Mouse (Mus musculus): ENCODE measurements around the gene Slc8b1.

The Slc8b1 gene

DNA sequence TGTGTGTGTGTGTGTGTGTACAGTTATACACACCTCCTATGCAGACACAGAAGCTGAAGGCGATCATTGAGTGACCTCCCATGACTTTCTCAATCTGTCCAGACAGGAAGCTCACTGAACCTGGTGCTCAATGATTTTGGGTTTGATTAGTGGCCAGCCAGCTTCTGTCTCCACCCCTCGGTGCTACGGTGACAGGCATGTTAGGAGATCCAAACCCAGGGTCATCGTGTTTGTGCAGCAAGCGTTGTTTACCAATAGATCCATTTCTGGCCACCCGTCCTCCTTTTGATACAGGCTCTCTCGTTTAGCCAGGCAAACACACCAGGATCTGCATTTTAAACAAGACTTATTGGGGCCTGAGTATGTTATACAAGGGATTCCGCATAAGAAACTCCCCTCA lies 20.7 kb downstream of the Slc8b1 start:
- no peak for DNase-seq

DNA sequence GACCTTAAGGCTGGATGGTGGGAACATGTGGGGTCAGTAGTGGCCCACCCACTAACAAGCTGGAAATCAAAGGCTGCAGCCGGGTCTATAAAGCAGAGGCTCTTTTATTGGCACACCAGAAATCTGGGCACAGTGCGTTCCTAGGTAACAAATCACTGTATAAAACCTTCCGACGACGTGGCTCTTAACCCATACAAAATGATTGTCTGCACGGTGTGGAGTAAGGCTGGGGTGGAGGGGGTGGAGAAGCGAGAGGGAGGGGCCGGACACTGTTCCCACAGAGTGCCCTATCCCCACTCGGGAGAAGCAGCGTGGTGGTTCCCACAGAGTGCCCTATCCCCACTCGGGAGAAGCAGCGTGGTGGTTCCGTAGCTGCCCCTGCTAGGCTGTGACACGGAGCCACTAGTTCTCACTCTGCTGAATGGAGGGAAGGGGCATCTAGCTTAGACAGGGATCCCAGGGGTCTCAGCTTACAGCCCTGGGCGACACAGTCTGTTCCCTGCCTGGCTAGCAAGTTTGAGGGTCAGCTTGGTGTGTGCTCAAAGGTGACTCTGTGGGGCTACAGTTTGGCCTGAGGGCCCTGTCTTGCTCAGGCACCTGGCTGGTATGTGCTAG lies 23.2 kb downstream of the Slc8b1 start:
- DNase-seq, result no peak

- DNase-seq, result no peak
These were observed 23.7 kb downstream of the Slc8b1 start for GRCm38 (mm10) chr5:120534686-120535075.

DNA sequence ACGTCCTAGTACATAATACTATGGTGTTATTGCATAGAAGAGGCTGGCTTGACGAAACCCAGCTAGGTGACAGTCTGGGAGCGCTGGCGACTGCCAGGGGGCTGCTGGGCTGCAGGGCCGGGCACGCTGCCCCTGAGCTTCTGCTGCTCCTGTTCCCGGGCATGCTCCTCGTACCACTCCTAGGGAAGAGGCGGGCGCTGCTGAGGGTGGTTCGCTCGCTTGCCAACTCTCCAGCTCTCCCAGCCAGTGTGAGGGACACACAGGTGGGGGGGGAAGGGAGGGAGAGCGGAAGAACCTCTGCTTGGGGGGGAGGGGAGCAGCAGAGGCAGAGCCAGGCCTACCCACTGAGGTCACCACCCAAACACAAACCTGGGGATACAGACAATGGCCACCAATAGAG lies 25.1 kb downstream of the Slc8b1 start:
- DNase-seq, result no peak

GRCm38 (mm10) chr5:120536632-120537031 lies 25.7 kb downstream of the Slc8b1 start:
- no peak for DNase-seq

DNA sequence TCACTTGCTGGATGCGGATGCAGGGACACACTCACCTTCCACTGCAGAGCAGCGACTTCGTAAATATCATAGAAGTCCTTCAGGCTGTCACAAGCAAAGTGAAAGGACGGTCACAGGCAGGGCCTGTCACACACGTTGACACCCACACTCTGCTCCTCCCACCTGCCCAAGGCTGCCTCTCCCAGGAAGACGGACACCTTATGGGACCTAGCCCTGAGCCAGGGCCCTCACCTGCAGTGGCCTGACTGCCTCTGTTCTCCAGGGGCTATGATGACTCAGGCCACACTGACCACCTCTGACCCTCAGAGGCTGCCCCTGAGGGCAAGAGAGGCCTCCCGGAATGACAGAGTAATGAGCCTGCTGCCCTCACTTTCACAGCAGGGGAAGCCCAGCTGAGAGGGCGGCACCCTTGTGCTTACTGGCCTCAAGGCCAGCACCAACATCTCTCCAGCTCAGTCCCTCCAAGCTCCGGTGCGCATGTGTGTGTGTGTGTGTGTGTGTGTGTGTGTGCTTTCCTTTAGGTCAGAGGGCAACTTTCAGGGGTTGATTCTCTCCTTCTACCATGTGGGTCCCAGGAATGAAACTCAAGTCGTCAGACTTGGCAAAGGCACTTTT lies 37.4 kb downstream of the Slc8b1 start:
- no peak for DNase-seq

DNA sequence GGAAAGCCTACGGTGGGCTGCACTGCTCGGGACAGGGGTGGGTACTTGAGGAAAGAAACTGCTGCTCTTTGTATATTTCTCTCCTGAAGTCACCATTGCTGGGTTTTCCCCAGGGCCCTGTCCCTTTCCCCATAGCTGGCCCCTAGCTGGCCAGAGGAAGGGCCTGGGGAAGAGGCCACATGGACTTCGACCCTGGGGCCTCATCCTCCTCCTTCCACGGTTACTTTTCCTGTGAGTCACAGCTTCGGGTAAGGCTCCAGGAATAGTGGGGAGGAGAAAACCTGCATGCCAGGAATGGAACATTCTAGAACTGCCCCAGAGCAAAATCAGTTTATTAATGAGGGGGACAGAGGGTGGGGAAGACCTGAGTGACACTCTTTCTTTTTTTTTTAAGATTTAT lies 39.2 kb downstream of the Slc8b1 start:
- DNase-seq, result no peak

- no peak for DNase-seq
These were observed 39.7 kb downstream of the Slc8b1 start for GRCm38 (mm10) chr5:120550673-120551072.

DNA sequence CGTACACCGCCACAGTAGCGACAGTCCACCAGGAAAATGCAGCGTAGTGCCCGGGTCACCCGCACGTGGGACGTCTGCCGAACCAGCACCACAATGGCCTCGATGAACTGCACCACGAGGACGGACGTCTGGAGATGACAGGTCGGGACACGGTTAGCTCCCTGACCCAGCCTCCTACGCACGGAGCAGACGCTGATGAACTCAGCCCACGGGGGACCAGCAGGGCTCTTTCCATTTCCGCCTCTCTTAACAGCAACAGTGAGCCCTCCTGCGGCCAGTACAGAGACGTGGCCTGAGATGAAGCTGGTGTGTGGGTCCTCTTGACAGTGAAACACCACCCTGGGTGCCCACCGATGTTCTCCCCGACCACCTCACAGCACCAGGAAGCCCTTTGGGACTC lies 44.9 kb downstream of the Slc8b1 start:
- DNase-seq, result no peak

- no peak for DNase-seq
These were observed 47.1 kb downstream of the Slc8b1 start for GRCm38 (mm10) chr5:120558041-120558440.

DNA sequence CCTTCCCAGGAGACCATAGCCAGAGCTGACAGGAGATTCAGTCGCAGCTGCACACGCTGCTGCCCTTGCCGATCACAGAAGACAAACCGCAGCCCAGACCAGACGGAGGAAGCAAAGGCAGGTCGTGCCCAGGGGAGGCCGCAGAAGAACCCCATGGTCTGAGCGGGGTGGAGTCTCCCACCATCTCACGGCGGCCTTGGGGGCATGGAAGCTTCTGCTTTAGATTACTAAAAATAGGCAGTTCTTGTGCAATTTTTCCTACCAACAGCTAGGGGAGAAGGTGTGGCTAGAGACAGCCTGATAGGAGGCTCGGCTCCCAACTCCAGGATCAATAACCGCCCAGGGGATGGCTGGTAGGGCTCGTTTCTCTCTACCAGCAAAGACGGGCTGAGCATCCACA lies 47.8 kb downstream of the Slc8b1 start:
- no peak for DNase-seq

- no peak for DNase-seq
These were observed 49.2 kb downstream of the Slc8b1 start for GRCm38 (mm10) chr5:120560129-120560615.

GRCm38 (mm10) chr5:120560616-120561311 lies 49.8 kb downstream of the Slc8b1 start:
- DNase-seq, result no peak

DNA sequence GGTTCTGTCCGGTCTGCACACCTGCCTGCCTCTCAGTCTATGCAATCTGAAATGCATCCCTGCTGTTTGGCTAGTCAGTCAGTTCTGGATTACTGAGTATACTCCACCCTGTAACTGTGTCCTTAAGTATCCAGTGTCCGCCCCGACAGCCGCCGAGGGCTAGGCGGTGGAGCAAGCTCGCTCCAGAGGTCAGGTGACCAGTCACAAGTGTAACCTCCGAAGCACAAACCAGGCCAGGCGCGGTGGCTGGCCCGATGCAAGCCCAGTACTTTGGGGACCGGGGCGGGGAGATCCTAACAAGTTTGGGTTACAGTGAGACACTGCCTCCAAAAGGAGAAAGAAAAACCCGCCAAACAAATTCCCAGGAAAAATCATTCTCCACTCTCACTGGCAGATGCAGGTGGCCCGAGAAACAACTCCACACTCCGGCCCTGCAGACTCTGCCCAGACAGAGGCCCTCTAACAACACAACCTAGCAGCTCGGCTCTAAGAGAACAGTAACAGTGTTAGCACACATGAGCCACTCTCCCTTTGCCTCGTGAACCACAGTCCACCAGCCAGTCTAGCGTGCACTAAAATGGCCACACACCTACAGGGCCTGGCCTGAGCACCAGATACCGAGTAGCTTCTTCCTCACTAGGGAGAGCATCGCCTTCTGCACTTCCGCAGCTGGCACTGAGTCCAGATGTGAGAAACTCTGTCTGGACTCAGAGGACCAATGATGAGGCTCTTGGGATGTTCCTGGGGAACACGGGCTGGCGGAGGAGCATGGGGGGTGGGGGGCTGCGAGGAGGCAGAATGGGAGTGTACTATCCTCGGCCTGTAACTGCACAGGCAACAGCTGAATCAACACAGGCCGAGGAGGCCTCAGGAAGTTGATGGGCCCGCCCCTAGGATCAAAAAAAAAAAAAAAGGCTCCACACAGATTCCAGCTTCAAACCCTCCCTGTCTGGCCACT lies 52.3 kb downstream of the Slc8b1 start:
- DNase-seq, result no peak

DNA sequence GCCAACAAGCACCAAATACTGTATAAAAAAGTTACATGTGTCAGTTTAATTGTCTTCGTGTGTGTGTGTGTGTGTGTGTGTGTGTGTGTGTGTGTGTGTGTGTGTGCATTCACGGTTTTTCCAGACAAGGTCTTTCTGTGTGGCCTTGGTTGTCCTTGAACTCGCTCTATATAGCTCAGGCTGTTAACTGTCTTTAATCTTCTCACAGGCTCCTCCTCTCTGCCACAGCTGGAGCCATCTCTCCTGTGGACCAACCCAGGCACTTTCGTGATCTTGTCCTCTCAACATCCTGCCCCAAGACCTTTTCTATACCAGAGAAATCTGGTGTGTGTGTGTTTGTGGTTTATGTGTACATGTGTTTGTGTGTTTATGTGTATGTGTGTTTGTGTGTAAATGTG lies 52.9 kb downstream of the Slc8b1 start:
- DNase-seq, result no peak

DNA sequence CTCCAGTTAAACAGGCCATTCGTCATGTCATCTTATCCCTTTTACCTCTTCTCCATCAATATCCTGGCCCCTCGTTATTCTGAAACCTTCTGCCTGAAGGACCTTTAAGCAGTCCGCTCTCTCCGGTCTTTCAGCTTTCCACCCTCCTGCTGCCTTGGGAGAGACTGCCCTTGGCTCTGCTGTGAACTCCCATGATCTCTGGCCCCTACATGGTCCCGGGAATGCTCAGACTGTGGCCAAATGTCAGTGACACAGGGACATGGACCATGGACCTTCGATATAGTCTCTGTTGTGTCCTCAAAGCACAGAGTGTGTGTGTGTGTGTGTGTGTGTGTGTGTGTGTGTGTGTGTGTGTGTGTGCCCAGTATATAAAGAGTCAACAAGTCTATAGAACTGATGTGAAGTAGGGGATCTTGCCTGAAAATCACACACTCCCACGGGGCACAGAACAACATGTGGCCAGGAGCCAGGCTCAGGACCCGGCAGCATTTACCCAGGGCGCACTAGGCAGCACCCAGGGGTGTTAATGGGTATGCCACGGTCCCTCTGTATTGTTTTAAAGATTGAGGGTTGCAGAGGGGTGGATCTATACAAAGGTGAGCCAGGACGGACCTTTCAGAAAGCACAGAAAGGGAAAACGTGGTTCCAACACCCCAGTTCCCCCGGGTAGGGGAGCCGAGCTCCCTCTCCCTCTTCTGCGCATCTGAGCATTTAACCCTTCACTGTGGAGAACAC lies 54.4 kb downstream of the Slc8b1 start:
- DNase-seq, result no peak

GRCm38 (mm10) chr5:120566101-120566500 lies 55.1 kb downstream of the Slc8b1 start:
- no peak for DNase-seq

DNA sequence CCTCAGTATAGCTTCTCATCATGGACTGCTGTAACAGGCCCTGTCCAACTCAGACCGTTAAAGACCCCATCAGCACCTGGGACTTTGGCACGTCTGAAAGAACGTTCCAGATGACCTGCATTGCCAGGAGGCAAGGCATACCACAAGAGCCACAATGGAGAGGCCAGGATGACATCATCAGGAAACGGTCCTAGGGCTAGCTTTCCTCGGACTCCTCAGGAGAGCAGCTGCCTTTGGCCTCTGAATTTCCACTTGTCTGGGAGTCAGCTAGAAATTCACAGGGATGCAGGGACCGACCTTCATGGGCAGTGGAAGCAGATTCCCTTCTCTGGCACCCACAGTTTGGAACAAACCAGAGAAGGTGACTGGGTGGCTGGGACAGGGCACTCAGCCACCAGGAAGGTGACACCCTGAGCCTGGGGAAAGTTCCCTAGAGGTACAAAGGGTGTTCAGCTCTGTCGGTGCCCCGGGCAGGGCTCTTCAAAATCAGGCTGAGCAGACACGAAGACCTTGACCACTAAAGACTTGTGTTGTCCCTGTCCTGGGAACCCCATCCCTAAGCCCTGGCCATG lies 55.8 kb downstream of the Slc8b1 start:
- DNase-seq, result no peak

- no peak for DNase-seq
These were observed 56.3 kb downstream of the Slc8b1 start for GRCm38 (mm10) chr5:120567253-120567701.

GRCm38 (mm10) chr5:120567761-120568211 lies 56.8 kb downstream of the Slc8b1 start:
- no peak for DNase-seq

GRCm38 (mm10) chr5:120568336-120568768 lies 57.4 kb downstream of the Slc8b1 start:
- DNase-seq, result no peak

DNA sequence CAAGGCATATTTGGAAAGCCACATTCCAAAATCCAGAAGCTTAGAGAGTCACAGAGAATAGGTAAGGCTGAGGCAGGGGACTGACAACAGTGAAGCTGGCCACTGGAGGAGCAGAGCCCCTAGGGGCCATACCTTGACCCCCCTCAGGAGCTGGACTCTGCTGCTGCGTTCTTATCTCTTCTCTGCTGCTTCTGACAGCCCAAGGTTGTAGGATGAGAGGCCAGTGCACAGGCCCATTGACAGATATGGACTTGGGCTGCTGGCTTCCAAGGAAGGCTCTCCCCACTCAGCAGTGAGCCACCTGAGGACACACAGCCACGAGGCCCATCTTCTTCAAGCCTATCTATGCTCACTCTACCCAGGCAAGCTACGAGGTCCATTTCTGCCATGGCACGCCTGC lies 58.0 kb downstream of the Slc8b1 start:
- no peak for DNase-seq

Measured in thymus, postnatal 25 days (tissue).